Mouse (Mus musculus) neural tube, embryonic 12.5 days (tissue): Measurements from ENCODE around the gene Serpinf1. TPM values are rescaled to one million over a fixed set of nuclear protein-coding genes. Genes with fewer than 3 reads are reported as not detected.
A peak's percentile ranks its signal among the peaks of the same experiment; 100 is the strongest.

Source experiments
- ATAC-seq: fragments of 200-750 bp; cut with Nextera tagmentation; 2 replicates; pipeline ENCODE4 v1.8.0; 2017; ENCODE audit warnings: low read depth, mild to moderate bottlenecking, moderate TSS enrichment, moderate library complexity; ENCODE audit not compliant: low FRiP score
- H3K27ac ChIP-seq: fragments of 300-500 bp; sonication (generic); 2 replicates; pipeline ENCODE4 v1.5.1; 2016
- H3K27me3 ChIP-seq: fragments of 300-500 bp; sonication (generic); replicated peaks from 2 replicates; pipeline ENCODE4 v1.6.1; 2016; ENCODE audit warnings: mild to moderate bottlenecking
- H3K36me3 ChIP-seq: fragments of 300-500 bp; sonication (generic); 2 replicates; pipeline ENCODE4 v1.6.1; 2016; ENCODE audit warnings: mild to moderate bottlenecking
- H3K4me1 ChIP-seq: fragments of 300-500 bp; sonication (generic); 2 replicates; pipeline ENCODE4 v1.6.1; 2016
- H3K4me2 ChIP-seq: fragments of 300-500 bp; sonication (generic); replicated peaks from 2 replicates; pipeline ENCODE4 v1.6.1; 2016; ENCODE audit warnings: mild to moderate bottlenecking
- H3K4me3 ChIP-seq: fragments of 300-500 bp; sonication (generic); 2 replicates; pipeline ENCODE4 v1.5.1; 2016
- H3K9ac ChIP-seq: fragments of 300-500 bp; sonication (generic); 2 replicates; pipeline ENCODE4 v1.6.1; 2016; ENCODE audit warnings: mild to moderate bottlenecking
- H3K9me3 ChIP-seq: fragments of 300-500 bp; sonication (generic); 2 replicates; pipeline ENCODE4 v1.6.1; 2016; ENCODE audit warnings: mild to moderate bottlenecking
- WGBS: fragments of 180-500 bp; shearing (Covaris S2); methylation state at CpG from one replicate; pipeline ENCODE4 v1.1.7; 2016; 5-methylcytosine and 5-hydroxymethylcytosine counted together
- polyA plus RNA-seq: library from polyadenylated mRNA; unstranded; fragments of >200 nt; fragmentation: Nextera tagmentation; extraction: Ambion mirVana; gene quantifications from 2 replicates; pipeline ENCODE4 v1.2.1, GENCODE M21; 2016

The Serpinf1 gene
- polyA plus RNA-seq, 1 experiment from 2014 or later = 73.2 TPM

- no peak for ATAC-seq
- H3K27me3 ChIP-seq = no peaks in the 10 kb centered on the region
- peaks cover 12% of the 10 kb centered on the region for H3K36me3 ChIP-seq
- 0 out of 2 replicates have a peak, but pooled peaks cover 5% of the 10 kb centered on the region for H3K9me3 ChIP-seq
- H3K27ac ChIP-seq = no peak overlapping the region
- no peak overlapping the region for H3K4me3 ChIP-seq
- peaks cover under 1% of the 10 kb centered on the region for H3K4me1 ChIP-seq
- WGBS = 88% methylated on average over 3 of the region's 3 CpGs
- H3K4me2 ChIP-seq = no peak overlapping the region
- H3K9ac ChIP-seq = no peak overlapping the region
These were observed 16.3 kb upstream of the Serpinf1 start for GRCm38 (mm10) chr11:75438804-75439203.

- H3K4me1 ChIP-seq = no peaks in the 10 kb centered on the region
- H3K4me3 ChIP-seq = no peak overlapping the region
- 83% methylated on average over 13 of the region's 13 CpGs for WGBS
- H3K36me3 ChIP-seq = peaks cover 12% of the 10 kb centered on the region
- ATAC-seq = no peak
- H3K27ac ChIP-seq = no peak overlapping the region
- H3K9ac ChIP-seq = no peak overlapping the region
- 0 out of 2 replicates have a peak, but pooled peaks cover 5% of the 10 kb centered on the region for H3K9me3 ChIP-seq
- H3K4me2 ChIP-seq = no peak overlapping the region
- no peaks in the 10 kb centered on the region for H3K27me3 ChIP-seq
These were observed 15.7 kb upstream of the Serpinf1 start for GRCm38 (mm10) chr11:75438194-75438593.

- Histone ChIP-seq H3K4me2 (no peak overlapping the region), H3K9ac (no peak overlapping the region), H3K27me3 (no peaks in the 10 kb centered on the region), H3K4me1 (no peaks in the 10 kb centered on the region), H3K27ac (no peak overlapping the region), H3K9me3 (0 out of 2 replicates have a peak, but pooled peaks cover 5% of the 10 kb centered on the region), H3K36me3 (no peaks in the 10 kb centered on the region), H3K4me3 (no peak overlapping the region)
- WGBS = 87% methylated on average over 5 of the region's 5 CpGs
- no peak for ATAC-seq
These were observed 11.6 kb upstream of the Serpinf1 start for GRCm38 (mm10) chr11:75434138-75434537.

DNA sequence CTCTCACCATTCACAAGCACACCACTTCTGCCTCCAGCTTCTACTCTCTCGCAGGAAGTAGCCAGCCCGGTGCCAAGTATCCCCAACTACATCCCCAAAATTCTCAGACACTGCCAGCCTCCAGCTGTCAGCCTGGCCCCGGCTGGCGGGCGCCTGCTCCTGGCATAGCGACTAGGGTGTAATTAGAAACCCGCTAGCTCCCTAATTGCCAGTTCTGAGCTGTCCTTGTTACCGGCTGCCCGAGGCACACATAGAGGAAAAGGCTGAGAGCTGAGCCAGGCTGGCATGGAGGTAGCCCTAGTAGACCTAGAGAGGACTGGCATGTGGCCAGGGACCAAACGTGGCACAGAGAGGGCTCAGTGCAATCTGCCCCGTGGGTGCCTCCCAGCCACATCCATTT is 8.8 kb upstream of the Serpinf1 start:
- Histone ChIP-seq H3K4me3 (no peak overlapping the region), H3K27ac (no peak overlapping the region), H3K4me2 (no peak overlapping the region), H3K9ac (no peak overlapping the region), H3K4me1 (no peaks in the 10 kb centered on the region), H3K36me3 (no peaks in the 10 kb centered on the region), H3K27me3 (no peaks in the 10 kb centered on the region), H3K9me3 (0 out of 2 replicates have a peak, but pooled peaks cover 5% of the 10 kb centered on the region)
- WGBS = 85% methylated on average over 11 of the region's 11 CpGs
- no peak for ATAC-seq

DNA sequence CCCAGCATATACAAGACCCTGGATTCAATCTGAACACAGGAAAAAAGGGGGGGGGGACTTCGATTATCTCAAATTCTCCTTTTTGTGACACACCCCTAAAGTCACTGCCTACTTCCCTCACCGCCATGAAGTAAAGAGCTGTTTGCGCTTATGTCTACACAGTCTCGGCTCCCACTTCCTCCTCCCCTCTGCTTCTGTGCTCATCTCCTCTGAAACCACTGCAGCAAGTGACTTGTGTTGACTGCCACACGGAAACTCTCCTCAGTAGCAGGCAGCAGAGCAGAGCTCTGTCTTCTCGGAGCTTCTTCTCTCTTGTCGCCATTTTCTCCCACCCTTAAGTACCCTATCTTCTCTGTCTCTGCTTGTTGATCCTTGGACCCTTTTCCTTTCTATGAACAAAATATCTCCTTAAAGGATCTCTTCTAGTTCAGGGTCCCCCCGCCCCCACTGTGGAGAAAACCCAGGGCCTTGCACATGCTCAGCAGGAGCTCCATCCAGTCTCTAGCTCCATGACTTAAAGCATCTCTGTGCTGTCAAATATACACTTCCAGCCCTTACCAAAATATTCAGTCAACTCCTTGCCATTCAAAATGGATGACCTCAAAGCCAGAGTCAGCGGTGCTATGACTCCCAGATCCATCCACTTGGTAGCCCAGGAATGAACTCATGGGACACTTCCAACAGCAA is 6.7 kb upstream of the Serpinf1 start:
- H3K4me2 ChIP-seq = no peak overlapping the region
- WGBS = 89% methylated on average over 9 of the region's 9 CpGs
- H3K9me3 ChIP-seq = 0 out of 2 replicates have a peak, but pooled peaks cover under 1% of the 10 kb centered on the region
- ATAC-seq = no peak
- no peak overlapping the region for H3K27ac ChIP-seq
- H3K27me3 ChIP-seq = no peaks in the 10 kb centered on the region
- no peak overlapping the region for H3K4me3 ChIP-seq
- H3K4me1 ChIP-seq = no peaks in the 10 kb centered on the region
- H3K36me3 ChIP-seq = no peaks in the 10 kb centered on the region
- no peak overlapping the region for H3K9ac ChIP-seq

DNA sequence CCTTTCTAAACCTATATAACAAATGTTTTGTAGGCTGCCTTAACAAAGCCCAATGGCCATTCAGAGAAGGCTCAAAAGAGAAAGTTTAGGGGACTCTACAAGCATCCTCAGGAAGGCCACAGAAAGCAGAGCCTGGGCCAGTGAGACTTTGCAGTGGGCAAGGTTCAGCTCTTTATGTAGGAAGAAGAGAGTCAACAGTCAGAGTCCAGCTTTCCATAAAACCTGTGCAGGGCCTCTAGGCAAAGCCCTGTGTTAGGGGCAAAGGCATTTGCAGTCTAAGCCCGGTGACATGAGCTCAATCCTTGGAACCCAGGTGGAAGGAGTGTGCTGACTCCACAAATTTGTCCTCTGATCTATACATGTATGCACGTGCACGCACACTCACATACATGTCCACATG is 2.0 kb upstream of the Serpinf1 start:
- Histone ChIP-seq H3K4me2 (no peak overlapping the region), H3K4me3 (no peak overlapping the region), H3K27me3 (no peaks in the 10 kb centered on the region), H3K27ac (no peak overlapping the region), H3K36me3 (no peaks in the 10 kb centered on the region), H3K4me1 (peaks cover 11% of the 10 kb centered on the region), H3K9ac (no peak overlapping the region), H3K9me3 (no peaks in the 10 kb centered on the region)
- no peak for ATAC-seq
- 88% methylated on average over 3 of the region's 3 CpGs for WGBS

- Histone ChIP-seq H3K4me3 (no peak overlapping the region), H3K27me3 (no peaks in the 10 kb centered on the region), H3K4me2 (no peak overlapping the region), H3K9me3 (no peaks in the 10 kb centered on the region), H3K4me1 (peaks cover 11% of the 10 kb centered on the region), H3K36me3 (no peaks in the 10 kb centered on the region), H3K27ac (no peak overlapping the region), H3K9ac (no peak overlapping the region)
- ATAC-seq = no peak
- 91% methylated on average over 9 of the region's 9 CpGs for WGBS
These were observed 1.5 kb upstream of the Serpinf1 start for GRCm38 (mm10) chr11:75424033-75424432.

- 87% methylated on average over 3 of the region's 3 CpGs for WGBS
- H3K9ac ChIP-seq = no peak overlapping the region
- no peak overlapping the region for H3K4me3 ChIP-seq
- H3K4me2 ChIP-seq = no peak overlapping the region
- H3K27me3 ChIP-seq = no peaks in the 10 kb centered on the region
- H3K36me3 ChIP-seq = no peaks in the 10 kb centered on the region
- peaks cover 11% of the 10 kb centered on the region for H3K4me1 ChIP-seq
- no peaks in the 10 kb centered on the region for H3K9me3 ChIP-seq
- ATAC-seq = no peak
- no peak overlapping the region for H3K27ac ChIP-seq
These were observed 590 bp upstream of the Serpinf1 start for GRCm38 (mm10) chr11:75423091-75423490.

DNA sequence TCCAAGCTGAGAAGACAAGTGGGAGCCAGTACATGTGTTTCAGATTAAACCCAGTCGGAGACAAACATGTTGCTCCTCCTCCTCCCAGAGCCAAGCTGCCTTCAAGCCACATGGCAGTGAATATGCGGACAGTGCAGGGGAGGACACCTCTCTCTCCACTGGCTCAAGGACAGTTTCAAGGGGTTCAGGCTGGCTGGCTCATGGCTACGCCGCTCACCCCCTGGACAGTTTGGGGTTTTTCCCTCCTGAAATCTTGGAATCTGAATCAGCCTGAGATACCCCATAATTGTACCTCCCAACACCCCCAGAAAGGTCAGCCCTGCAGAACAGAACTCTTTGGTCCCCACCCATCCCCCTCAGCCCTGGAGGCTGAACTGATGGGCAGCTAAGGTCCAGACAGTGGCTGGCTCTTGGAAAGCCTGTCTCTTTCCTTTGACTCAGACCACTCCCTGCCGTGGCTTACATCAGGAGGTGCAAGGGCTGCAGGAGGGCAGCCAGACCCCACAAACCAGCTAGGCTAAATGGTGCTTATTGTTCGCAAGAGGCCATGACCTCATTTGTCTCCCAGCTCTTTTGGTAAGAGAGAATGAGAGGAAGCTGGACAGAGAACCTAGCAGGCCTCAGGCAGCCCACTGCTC is 1.0 kb downstream of the Serpinf1 start:
- Histone ChIP-seq H3K4me1 (peaks cover 11% of the 10 kb centered on the region), H3K9me3 (no peaks in the 10 kb centered on the region), H3K4me2 (peak overlapping the region; percentile 48), H3K9ac (peak overlapping the region; percentile 42; the same call in 1 of the 2 replicates), H3K27me3 (no peaks in the 10 kb centered on the region), H3K36me3 (no peaks in the 10 kb centered on the region), H3K4me3 (peak overlapping the region; percentile 24), H3K27ac (no peak overlapping the region)
- 50% methylated on average over 6 of the region's 6 CpGs for WGBS
- no peak for ATAC-seq

DNA sequence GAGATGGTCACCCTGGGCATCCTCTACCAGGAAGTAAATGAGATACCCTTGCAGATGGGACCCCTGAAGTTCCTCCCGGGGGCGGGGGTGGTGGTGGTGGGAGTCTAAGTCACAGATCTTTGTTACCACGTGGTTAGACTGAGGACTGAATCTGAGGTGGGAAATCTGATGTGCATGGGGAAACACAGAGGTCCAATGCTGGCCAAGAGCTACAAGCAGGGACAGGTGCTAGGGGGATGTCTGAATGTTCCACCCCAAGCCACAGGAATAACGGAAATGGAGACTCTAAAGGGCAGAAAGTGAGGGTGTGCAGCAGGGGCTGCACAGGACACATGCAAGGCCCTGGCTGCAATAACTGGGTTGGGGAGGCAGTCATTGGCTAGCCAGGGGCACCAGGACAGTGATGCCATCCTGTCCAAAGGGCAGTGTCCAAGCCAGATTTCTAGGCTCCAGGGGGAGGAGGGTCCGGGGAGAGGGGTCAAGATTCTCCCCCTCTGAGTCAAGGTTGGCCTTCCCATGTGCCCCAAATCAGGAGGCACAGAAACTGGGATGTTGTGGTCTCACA is 1.6 kb downstream of the Serpinf1 start:
- ATAC-seq = no peak
- no peak overlapping the region for H3K4me3 ChIP-seq
- H3K27ac ChIP-seq = no peak overlapping the region
- whole genome bisulfite sequencing = 61% methylated on average over 5 of the region's 5 CpGs
- no peak overlapping the region for H3K9ac ChIP-seq
- H3K4me1 ChIP-seq = peaks cover 11% of the 10 kb centered on the region
- H3K27me3 ChIP-seq = no peaks in the 10 kb centered on the region
- no peaks in the 10 kb centered on the region for H3K9me3 ChIP-seq
- H3K4me2 ChIP-seq = peak overlapping the region; percentile 48
- no peaks in the 10 kb centered on the region for H3K36me3 ChIP-seq

DNA sequence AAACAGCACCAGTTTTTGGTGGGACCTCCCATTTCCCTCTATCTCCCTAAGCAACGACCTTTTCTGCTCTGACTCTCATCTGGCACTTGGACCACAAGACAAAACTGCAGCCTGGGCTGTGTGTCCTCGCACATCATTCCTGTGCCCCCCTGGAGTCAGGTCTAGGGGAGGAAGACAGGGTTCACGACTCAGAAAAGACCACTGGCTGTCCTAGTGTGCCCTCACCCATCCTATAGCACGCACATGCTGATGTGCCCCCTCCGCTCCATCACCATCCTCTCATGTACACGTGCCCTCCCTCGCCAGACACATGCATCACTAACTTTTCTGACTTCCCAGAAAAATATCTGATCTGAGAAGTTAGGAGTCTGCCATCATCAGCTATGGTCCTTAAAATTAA is 2.5 kb downstream of the Serpinf1 start:
- H3K9ac ChIP-seq = no peak overlapping the region
- 84% methylated on average over 7 of the region's 7 CpGs for WGBS
- no peaks in the 10 kb centered on the region for H3K27me3 ChIP-seq
- no peaks in the 10 kb centered on the region for H3K36me3 ChIP-seq
- H3K4me2 ChIP-seq = no peak overlapping the region
- no peaks in the 10 kb centered on the region for H3K9me3 ChIP-seq
- H3K27ac ChIP-seq = no peak overlapping the region
- ATAC-seq = no peak
- H3K4me1 ChIP-seq = peaks cover 13% of the 10 kb centered on the region
- H3K4me3 ChIP-seq = no peak overlapping the region

- Histone ChIP-seq H3K4me2 (no peak overlapping the region), H3K36me3 (no peaks in the 10 kb centered on the region), H3K27ac (no peak overlapping the region), H3K4me3 (no peak overlapping the region), H3K9me3 (no peaks in the 10 kb centered on the region), H3K9ac (no peak overlapping the region), H3K4me1 (peaks cover 5% of the 10 kb centered on the region; the same call in 1 of the 2 replicates), H3K27me3 (no peaks in the 10 kb centered on the region)
- WGBS = 90% methylated on average over 13 of the region's 13 CpGs
- no peak for ATAC-seq
These were observed 6.5 kb downstream of the Serpinf1 start for GRCm38 (mm10) chr11:75415994-75416393.
